Mouse (Mus musculus) brown adipose tissue, adult 24 weeks (tissue): Measurements from ENCODE around the gene Fkbp9. TPM values are rescaled to one million over a fixed set of nuclear protein-coding genes. Genes with fewer than 3 reads are reported as not detected.
A peak's percentile ranks its signal among the peaks of the same experiment; 100 is the strongest.

Experiments used
- H3K27ac ChIP-seq: fragments of 200-500 bp; replicated peaks from 2 replicates; pipeline ENCODE4 v1.5.1; 2012; ENCODE audit warnings: low read depth, mild to moderate bottlenecking, low read length
- H3K4me1 ChIP-seq: fragments of 200-500 bp; 2 replicates; pipeline ENCODE4 v1.6.1; 2012; ENCODE audit warnings: low read length, mixed read lengths; ENCODE audit not compliant: control insufficient read depth, insufficient read depth, insufficient read length
- H3K4me3 ChIP-seq: fragments of 200-500 bp; 2 replicates; pipeline ENCODE4 v1.5.1; 2012; ENCODE audit warnings: low read depth, mild to moderate bottlenecking, low read length, moderate library complexity; ENCODE audit not compliant: insufficient read depth
- polyA plus RNA-seq: library from polyadenylated mRNA; stranded (reverse); fragments of >200 nt; gene quantifications from 2 replicates; pipeline ENCODE4 v1.2.4, GENCODE M21; 2012; ENCODE audit not compliant: missing spikeins, insufficient read depth, insufficient read length

Gene Fkbp9
- polyA plus RNA-seq: 44.6 and 50.2 TPM in 2 replicates

- Histone ChIP-seq H3K27ac (peak within 1 kb of the TSS; percentile 64), H3K4me1 (peaks cover 5% of the 10 kb centered on the region; the same call in 1 of the 2 replicates), H3K4me3 (peak within 1 kb of the TSS; percentile 94)
These were observed at the start of gene Fkbp9 for GRCm38 (mm10) chr6:56831697-56832406. Gene Fkbp9, plus strand, starts transcription at chr6:56832059.

GRCm38 (mm10) chr6:56783561-56784272, 48.1 kb upstream of the Fkbp9 start:
- Histone ChIP-seq H3K27ac (no peak overlapping the region), H3K4me3 (no peak overlapping the region), H3K4me1 (peaks cover 11% of the 10 kb centered on the region; the same call in 1 of the 2 replicates)

- no peak overlapping the region for H3K27ac ChIP-seq
- no peak overlapping the region for H3K4me3 ChIP-seq
- peaks cover 11% of the 10 kb centered on the region; the same call in 1 of the 2 replicates for H3K4me1 ChIP-seq
These were observed 46.8 kb upstream of the Fkbp9 start for GRCm38 (mm10) chr6:56785068-56785467.

GRCm38 (mm10) chr6:56787668-56788067, 44.2 kb upstream of the Fkbp9 start:
- Histone ChIP-seq H3K4me3 (no peak overlapping the region), H3K27ac (no peak overlapping the region), H3K4me1 (peaks cover 11% of the 10 kb centered on the region; the same call in 1 of the 2 replicates)

GRCm38 (mm10) chr6:56789336-56789735, 42.5 kb upstream of the Fkbp9 start:
- Histone ChIP-seq H3K27ac (no peak overlapping the region), H3K4me1 (peaks cover 14% of the 10 kb centered on the region; the same call in 1 of the 2 replicates), H3K4me3 (no peak overlapping the region)

- H3K4me3 ChIP-seq: peak overlapping the region; percentile 45; the same call in 1 of the 2 replicates
- H3K27ac ChIP-seq: no peak overlapping the region
- peaks cover 19% of the 10 kb centered on the region; the same call in 1 of the 2 replicates for H3K4me1 ChIP-seq
These were observed 37.0 kb upstream of the Fkbp9 start for GRCm38 (mm10) chr6:56794834-56795233.

GRCm38 (mm10) chr6:56796232-56796631, 35.6 kb upstream of the Fkbp9 start:
- H3K4me3 ChIP-seq: peak overlapping the region; percentile 96
- peak overlapping the region; percentile 86 for H3K27ac ChIP-seq
- peaks cover 19% of the 10 kb centered on the region; the same call in 1 of the 2 replicates for H3K4me1 ChIP-seq

GRCm38 (mm10) chr6:56796668-56797141, 35.2 kb upstream of the Fkbp9 start:
- H3K4me3 ChIP-seq: peak overlapping the region; percentile 96
- peak overlapping the region; percentile 86 for H3K27ac ChIP-seq
- H3K4me1 ChIP-seq: peaks cover 19% of the 10 kb centered on the region; the same call in 1 of the 2 replicates

- H3K27ac ChIP-seq: peak within 1 kb of the TSS; percentile 92
- H3K4me1 ChIP-seq: peaks cover 19% of the 10 kb centered on the region; the same call in 1 of the 2 replicates
- H3K4me3 ChIP-seq: peak within 1 kb of the TSS; percentile 96
These were observed 34.3 kb upstream of the Fkbp9 start, which contains the start of gene Kbtbd2 for GRCm38 (mm10) chr6:56797311-56798151. Gene Kbtbd2, minus strand, starts transcription at chr6:56797813.

- Histone ChIP-seq H3K27ac (peak overlapping the region; percentile 92), H3K4me1 (peaks cover 19% of the 10 kb centered on the region; the same call in 1 of the 2 replicates), H3K4me3 (peak overlapping the region; percentile 96)
These were observed 33.8 kb upstream of the Fkbp9 start for GRCm38 (mm10) chr6:56798152-56798465.

GRCm38 (mm10) chr6:56805026-56805425, 26.8 kb upstream of the Fkbp9 start:
- H3K27ac ChIP-seq: peak overlapping the region; percentile 74
- H3K4me3 ChIP-seq: peak overlapping the region; percentile 15; the same call in 1 of the 2 replicates
- no peaks in the 10 kb centered on the region for H3K4me1 ChIP-seq

- Histone ChIP-seq H3K4me3 (no peak overlapping the region), H3K4me1 (no peaks in the 10 kb centered on the region), H3K27ac (no peak overlapping the region)
These were observed 25.7 kb upstream of the Fkbp9 start for GRCm38 (mm10) chr6:56806195-56806594.

- Histone ChIP-seq H3K27ac (no peak overlapping the region), H3K4me1 (no peaks in the 10 kb centered on the region), H3K4me3 (no peak overlapping the region)
These were observed 23.2 kb upstream of the Fkbp9 start for GRCm38 (mm10) chr6:56808656-56809055.

GRCm38 (mm10) chr6:56813332-56813731, 18.5 kb upstream of the Fkbp9 start:
- Histone ChIP-seq H3K4me1 (no peaks in the 10 kb centered on the region), H3K4me3 (no peak overlapping the region), H3K27ac (no peak overlapping the region)
